Mouse (Mus musculus): ENCODE measurements around the gene Olfr1410.

Gene Olfr1410

DNA sequence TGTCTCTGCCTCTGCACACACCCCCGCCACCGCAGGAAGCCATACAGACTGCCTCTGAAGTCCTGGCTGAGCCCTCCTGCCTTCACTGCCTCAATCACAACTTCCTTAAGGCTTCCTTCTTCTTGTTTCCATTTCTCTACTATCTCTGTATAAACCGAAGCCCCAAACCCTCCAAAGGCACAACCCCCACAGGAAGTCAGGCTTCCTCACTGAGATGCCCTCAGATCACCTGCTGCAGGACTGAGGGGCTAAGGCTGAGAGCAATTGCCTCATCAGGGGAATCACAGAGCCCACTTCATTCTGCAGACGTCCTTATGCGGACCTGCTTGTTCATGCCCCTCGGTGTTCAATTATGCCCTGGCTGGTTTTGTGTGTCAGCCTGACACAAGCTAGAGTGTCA lies 34.8 kb downstream of the Olfr1410 start:
- peak in 1 of 2 experiments; percentile 2 for DNase-seq (ENCODE audit: low read depth in 2 of 2, low spot score in 2 of 2)

GRCm38 (mm10) chr1:92641514-92642272 lies 36.1 kb downstream of the Olfr1410 start, which contains the start of gene Cops9:
TSS of gene Cops9 (minus strand) at chr1:92641985.
- peak; percentile 72 to 80 for DNase-seq (ENCODE audit: low read depth in 2 of 2, low spot score in 2 of 2)

GRCm38 (mm10) chr1:92643691-92644090 lies 38.1 kb downstream of the Olfr1410 start:
- no peak for DNase-seq (ENCODE audit: low read depth in 2 of 2, low spot score in 2 of 2)

- no peak for DNase-seq (ENCODE audit: low read depth in 2 of 2, low spot score in 2 of 2)
Measured at GRCm38 (mm10) chr1:92644916-92645315, 39.3 kb downstream of the Olfr1410 start.

DNA sequence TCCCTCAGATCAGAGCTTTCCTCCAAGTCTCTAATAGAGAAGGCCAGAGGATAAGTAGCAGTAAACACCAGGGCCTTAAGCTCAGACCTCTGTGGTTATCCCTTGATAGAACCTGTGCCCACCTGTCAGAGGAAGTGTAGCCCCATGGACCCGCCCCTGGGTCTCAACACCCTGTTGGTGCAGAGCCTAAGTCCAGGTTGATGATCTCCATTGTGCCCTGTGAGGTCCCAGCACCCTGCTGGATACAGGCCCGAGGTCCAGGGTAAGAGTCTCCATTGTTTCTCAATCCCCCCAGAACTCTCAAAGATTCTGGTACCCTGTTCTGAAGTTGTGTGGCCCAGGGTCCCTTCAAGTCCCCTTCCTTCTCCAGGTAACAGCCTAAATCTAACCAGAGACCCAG lies 40.5 kb downstream of the Olfr1410 start:
- DNase-seq (ENCODE audit: low read depth in 2 of 2, low spot score in 2 of 2), result no peak

GRCm38 (mm10) chr1:92646601-92647000 lies 41.0 kb downstream of the Olfr1410 start:
- no peak for DNase-seq (ENCODE audit: low read depth in 2 of 2, low spot score in 2 of 2)

GRCm38 (mm10) chr1:92647026-92647425 lies 41.4 kb downstream of the Olfr1410 start:
- no peak for DNase-seq (ENCODE audit: low read depth in 2 of 2, low spot score in 2 of 2)

- DNase-seq (ENCODE audit: low read depth in 2 of 2, low spot score in 2 of 2), result peak; percentile 28 to 39
Measured at GRCm38 (mm10) chr1:92647752-92648151, 42.2 kb downstream of the Olfr1410 start.

GRCm38 (mm10) chr1:92648197-92648596 lies 42.6 kb downstream of the Olfr1410 start:
- DNase-seq (ENCODE audit: low read depth in 2 of 2, low spot score in 2 of 2), result peak in 1 of 2 experiments; percentile 10

GRCm38 (mm10) chr1:92648673-92649072 lies 43.1 kb downstream of the Olfr1410 start, which contains the start of gene Otos:
TSS of gene Otos (minus strand) at chr1:92648841.
- peak; percentile 33 to 39 for DNase-seq (ENCODE audit: low read depth in 2 of 2, low spot score in 2 of 2)

- DNase-seq (ENCODE audit: low read depth in 2 of 2, low spot score in 2 of 2), result no peak
Measured at GRCm38 (mm10) chr1:92651467-92651866, 45.9 kb downstream of the Olfr1410 start.

- no peak for DNase-seq (ENCODE audit: low read depth in 2 of 2, low spot score in 2 of 2)
Measured at GRCm38 (mm10) chr1:92653179-92653578, 47.6 kb downstream of the Olfr1410 start.

DNA sequence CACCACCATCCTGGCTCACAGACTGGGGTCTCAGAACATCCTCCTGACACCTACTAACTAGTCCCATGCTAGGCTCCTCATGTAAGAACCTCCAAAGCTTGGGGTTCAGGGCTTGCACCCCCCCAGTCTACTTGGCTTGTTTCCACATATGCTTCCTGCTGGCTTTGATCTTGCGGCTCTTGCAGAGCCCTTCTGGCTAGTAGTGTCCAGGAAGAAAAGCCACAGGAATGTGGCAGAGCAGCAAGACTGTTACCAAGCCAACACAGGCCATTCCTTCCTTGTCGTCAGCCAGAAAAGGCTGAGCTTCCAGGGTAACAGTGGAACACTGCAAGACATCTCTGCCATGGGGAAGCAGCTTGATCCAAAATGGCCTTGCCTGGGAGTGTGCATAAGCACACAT lies 49.1 kb downstream of the Olfr1410 start:
- no peak for DNase-seq (ENCODE audit: low read depth in 2 of 2, low spot score in 2 of 2)

DNA sequence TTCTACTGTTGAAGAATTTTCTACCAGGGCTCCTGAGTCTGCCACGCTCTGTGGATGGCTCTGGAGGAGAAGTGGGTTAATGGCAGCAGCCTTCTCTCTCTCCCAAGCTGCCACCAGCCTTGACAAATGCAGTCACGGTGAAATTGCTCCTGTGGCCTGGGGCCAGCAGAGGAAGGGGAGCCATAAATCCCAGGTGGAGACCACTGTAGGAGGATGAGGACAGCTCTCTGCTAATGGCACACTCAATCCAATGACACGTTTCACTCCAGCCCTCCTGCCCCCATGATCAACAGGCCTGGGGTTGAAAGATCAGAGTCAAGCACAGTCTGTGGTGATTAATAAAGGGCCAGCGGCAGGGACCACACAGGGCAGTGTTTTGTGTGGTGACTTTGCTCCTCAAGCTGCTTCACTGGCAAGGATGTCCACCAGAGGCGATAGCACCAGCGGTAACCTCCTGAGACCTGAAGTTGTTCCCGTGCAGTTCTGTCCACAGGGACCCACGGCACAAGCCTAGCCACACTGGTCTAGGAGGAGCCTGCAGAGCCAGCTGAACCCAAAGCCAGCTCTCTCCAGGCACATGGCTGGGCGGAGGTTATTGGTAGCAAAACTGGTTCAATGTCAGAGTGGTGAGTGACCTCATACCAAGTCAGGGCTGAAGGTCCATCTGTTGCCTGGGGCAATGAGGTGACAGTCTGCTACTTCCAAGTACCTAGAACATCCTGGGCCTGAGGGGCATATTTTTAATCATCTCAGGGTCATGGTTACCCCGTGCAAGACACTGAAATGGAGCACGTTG lies 51.6 kb downstream of the Olfr1410 start:
- no peak for DNase-seq (ENCODE audit: low read depth in 2 of 2, low spot score in 2 of 2)

- no peak for DNase-seq (ENCODE audit: low read depth in 2 of 2, low spot score in 2 of 2)
Measured at GRCm38 (mm10) chr1:92659392-92659791, 53.8 kb downstream of the Olfr1410 start.
